Comparison of ENCODE assay signal across 8 mouse cellular contexts in genomic region chr2:174439450-174439838, GRCm38 (mm10). TPM values are rescaled to one million over a fixed set of nuclear protein-coding genes. Genes with fewer than 3 reads are reported as not detected.
DNase-seq lines count a peak whose midpoint lies in the region; ATAC-seq lines count a peak whose summit lies in the region.

No protein-coding gene starts in this region.

- peak; percentile 46 for DNase-seq in layer of hippocampus, adult 11-12 months (ENCODE audit: low spot score)
- no peak for DNase-seq in layer of hippocampus, postnatal 36 days
- no peak for DNase-seq in embryo, embryonic 11 days
- DNase-seq in ovary, adult 18-20 months (ENCODE audit: low spot score) = no peak
- DNase-seq in kidney, postnatal 4 days = no peak

- no peak overlapping the region for H3K27ac ChIP-seq in forebrain, embryonic 12.5 days
- H3K27ac ChIP-seq in limb, embryonic 13.5 days = no peak overlapping the region

- peaks cover 20% of the 10 kb centered on the region for H3K4me1 ChIP-seq in forebrain, embryonic 12.5 days
- peaks cover 36% of the 10 kb centered on the region for H3K4me1 ChIP-seq in limb, embryonic 13.5 days

- no peak overlapping the region; the same call in 1 of the 2 replicates for H3K4me3 ChIP-seq in forebrain, embryonic 12.5 days (replicated peaks)
- H3K4me3 ChIP-seq in limb, embryonic 13.5 days = peak overlapping the region; percentile 62

- no peak for ATAC-seq in forebrain, embryonic 12.5 days (ENCODE audit: low FRiP score)
- ATAC-seq in limb, embryonic 13.5 days (ENCODE audit: low FRiP score, low read depth) = no peak
- ATAC-seq in monocyte, adult 5-6 weeks (replicated peaks; ENCODE audit: insufficient number of reproducible peaks, low FRiP score, low TSS enrichment, poor library complexity, severe bottlenecking) = peak; percentile 14; the same call in 1 of the 2 replicates

- peak overlapping the region; percentile 74; the same call in 1 of the 2 replicates for H3K4me2 ChIP-seq in forebrain, embryonic 12.5 days
- H3K4me2 ChIP-seq in limb, embryonic 13.5 days (replicated peaks) = peak overlapping the region; percentile 81

- no peaks in the 10 kb centered on the region for H3K36me3 ChIP-seq in forebrain, embryonic 12.5 days (replicated peaks)
- peaks cover 25% of the 10 kb centered on the region for H3K36me3 ChIP-seq in limb, embryonic 13.5 days

- no peak overlapping the region for H3K9ac ChIP-seq in forebrain, embryonic 12.5 days
- peak overlapping the region; percentile 70 for H3K9ac ChIP-seq in limb, embryonic 13.5 days

- no peaks in the 10 kb centered on the region for H3K27me3 ChIP-seq in forebrain, embryonic 12.5 days
- no peaks in the 10 kb centered on the region for H3K27me3 ChIP-seq in limb, embryonic 13.5 days

- WGBS in forebrain, embryonic 12.5 days = 48% methylated on average over 5 of the region's 5 CpGs
- WGBS in limb, embryonic 13.5 days = 62% methylated on average over 5 of the region's 5 CpGs

- no peaks in the 10 kb centered on the region for H3K9me3 ChIP-seq in forebrain, embryonic 12.5 days
- H3K9me3 ChIP-seq in limb, embryonic 13.5 days = no peaks in the 10 kb centered on the region

RNA-seq across cellular contexts. Expression of gene Ctsz, which starts 0.6 kb away (rescaled TPM):
- total RNA-seq in layer of hippocampus, postnatal 36 days (2021) = 10 to 100 TPM; 27.5 to 29.7 TPM
- 63.5 and 66.0 TPM in 2 replicates for polyA plus RNA-seq in forebrain, embryonic 12.5 days (2016; fragmentation: Nextera tagmentation; extraction: Ambion mirVana)
- 166 and 177 TPM in 2 replicates for polyA plus RNA-seq in limb, embryonic 13.5 days (2015; fragmentation: Nextera tagmentation; extraction: Ambion mirVana)
- total RNA-seq in monocyte, adult 5-6 weeks (2017) = 273 to 400 TPM (median 362 TPM) in 3 replicates

RNA-seq across cellular contexts. Expression of gene Tubb1, which starts 11.1 kb away (rescaled TPM):
- not detected for total RNA-seq in layer of hippocampus, postnatal 36 days (2021)
- 2.2 and 3.0 TPM in 2 replicates for polyA plus RNA-seq in forebrain, embryonic 12.5 days (2016; fragmentation: Nextera tagmentation; extraction: Ambion mirVana)
- polyA plus RNA-seq in limb, embryonic 13.5 days (2015; fragmentation: Nextera tagmentation; extraction: Ambion mirVana) = 2.2 and 3.1 TPM in 2 replicates
- total RNA-seq in monocyte, adult 5-6 weeks (2017) = 13.4 to 226 TPM (median 24.5 TPM) in 3 replicates

RNA-seq across cellular contexts. Expression of gene Nelfcd, which starts 23.8 kb away (rescaled TPM):
- 10 to 100 TPM; 46.4 to 53.5 TPM for total RNA-seq in layer of hippocampus, postnatal 36 days (2021)
- polyA plus RNA-seq in forebrain, embryonic 12.5 days (2016; fragmentation: Nextera tagmentation; extraction: Ambion mirVana) = 153 and 167 TPM in 2 replicates
- 144 and 148 TPM in 2 replicates for polyA plus RNA-seq in limb, embryonic 13.5 days (2015; fragmentation: Nextera tagmentation; extraction: Ambion mirVana)
- 40.3 to 48.0 TPM (median 44.1 TPM) in 3 replicates for total RNA-seq in monocyte, adult 5-6 weeks (2017)

RNA-seq across cellular contexts. Expression of gene Atp5e, which starts 24.5 kb away (rescaled TPM):
- total RNA-seq in layer of hippocampus, postnatal 36 days (2021) = 100 to 1,000 TPM; 287 to 328 TPM
- 735 and 766 TPM in 2 replicates for polyA plus RNA-seq in forebrain, embryonic 12.5 days (2016; fragmentation: Nextera tagmentation; extraction: Ambion mirVana)
- 765 and 779 TPM in 2 replicates for polyA plus RNA-seq in limb, embryonic 13.5 days (2015; fragmentation: Nextera tagmentation; extraction: Ambion mirVana)
- total RNA-seq in monocyte, adult 5-6 weeks (2017) = 143 to 289 TPM (median 191 TPM) in 3 replicates

RNA-seq across cellular contexts. Expression of gene Prelid3b, which starts 33.4 kb away (rescaled TPM):
- total RNA-seq in layer of hippocampus, postnatal 36 days (2021) = 10 to 100 TPM; 40.8 to 43.6 TPM
- 114 TPM in 2 replicates for polyA plus RNA-seq in forebrain, embryonic 12.5 days (2016; fragmentation: Nextera tagmentation; extraction: Ambion mirVana)
- 108 and 110 TPM in 2 replicates for polyA plus RNA-seq in limb, embryonic 13.5 days (2015; fragmentation: Nextera tagmentation; extraction: Ambion mirVana)
- 107 to 190 TPM (median 108 TPM) in 3 replicates for total RNA-seq in monocyte, adult 5-6 weeks (2017)

Comparison
In these comparisons a context has a peak if more than half of its experiments do, and no peak if none do; other contexts are left out.
1. RNA of gene Tubb1, which starts 11.1 kb away (total RNA-seq): 13.4 to 226 TPM in monocyte, adult 5-6 weeks; not detected in layer of hippocampus, postnatal 36 days; every median in the first group is over 10 times any median in the second.